Mouse (Mus musculus): ENCODE data around the gene Plin5.
"Not testable (repeated sequence)": the region's sequence is repeated elsewhere in the genome, so short reads cannot be mapped to it uniquely, and the experiment has no call there.

The Plin5 gene

DNA sequence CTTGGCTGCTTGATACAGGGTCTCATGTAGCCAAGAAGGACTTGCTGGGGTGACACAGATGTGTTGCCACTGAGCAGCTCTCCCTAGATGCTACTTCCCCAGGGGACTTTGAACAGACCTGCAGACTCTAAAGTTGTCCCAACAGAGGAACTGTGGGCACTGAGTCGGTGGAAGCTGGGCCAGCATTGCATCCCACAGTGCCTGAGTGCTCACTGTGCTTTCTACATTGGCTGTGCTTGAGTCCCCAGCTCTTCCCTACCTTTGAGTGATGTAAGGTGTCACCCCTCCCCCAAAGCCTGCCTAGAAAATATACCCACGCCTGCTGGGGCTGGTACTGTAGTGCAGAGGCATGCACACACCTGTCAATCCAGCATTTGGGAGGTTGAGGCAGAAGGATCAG lies 9.7 kb downstream of the Plin5 start:
- no peak for DNase-seq (ENCODE audit: low spot score)

- DNase-seq (ENCODE audit: low spot score), result no peak
Measured at GRCm38 (mm10) chr17:56106981-56107380, 10.4 kb downstream of the Plin5 start.

GRCm38 (mm10) chr17:56106436-56106835 lies 11.0 kb downstream of the Plin5 start:
- DNase-seq (ENCODE audit: low spot score), result not testable (repeated sequence)

DNA sequence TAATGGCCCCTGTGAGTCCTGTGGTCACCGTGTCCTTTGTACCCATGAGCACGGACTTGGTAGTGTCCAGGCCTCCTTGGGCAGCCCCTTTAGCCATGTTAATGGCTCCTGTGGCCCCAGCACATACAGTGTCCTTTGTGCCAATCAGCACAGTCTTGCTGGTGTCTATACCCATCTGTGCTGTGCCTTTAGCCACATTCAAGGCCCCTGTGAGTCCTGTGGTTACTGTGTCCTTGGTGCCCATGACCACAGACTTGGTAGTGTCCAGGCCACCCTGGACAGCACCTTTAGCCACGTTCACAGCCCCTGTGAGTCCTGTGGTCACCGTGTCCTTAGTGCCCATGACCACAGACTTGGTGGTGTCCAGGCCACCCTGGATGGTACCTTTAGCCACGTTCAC lies 12.6 kb downstream of the Plin5 start:
- not testable (repeated sequence) for DNase-seq (ENCODE audit: low spot score)

DNA sequence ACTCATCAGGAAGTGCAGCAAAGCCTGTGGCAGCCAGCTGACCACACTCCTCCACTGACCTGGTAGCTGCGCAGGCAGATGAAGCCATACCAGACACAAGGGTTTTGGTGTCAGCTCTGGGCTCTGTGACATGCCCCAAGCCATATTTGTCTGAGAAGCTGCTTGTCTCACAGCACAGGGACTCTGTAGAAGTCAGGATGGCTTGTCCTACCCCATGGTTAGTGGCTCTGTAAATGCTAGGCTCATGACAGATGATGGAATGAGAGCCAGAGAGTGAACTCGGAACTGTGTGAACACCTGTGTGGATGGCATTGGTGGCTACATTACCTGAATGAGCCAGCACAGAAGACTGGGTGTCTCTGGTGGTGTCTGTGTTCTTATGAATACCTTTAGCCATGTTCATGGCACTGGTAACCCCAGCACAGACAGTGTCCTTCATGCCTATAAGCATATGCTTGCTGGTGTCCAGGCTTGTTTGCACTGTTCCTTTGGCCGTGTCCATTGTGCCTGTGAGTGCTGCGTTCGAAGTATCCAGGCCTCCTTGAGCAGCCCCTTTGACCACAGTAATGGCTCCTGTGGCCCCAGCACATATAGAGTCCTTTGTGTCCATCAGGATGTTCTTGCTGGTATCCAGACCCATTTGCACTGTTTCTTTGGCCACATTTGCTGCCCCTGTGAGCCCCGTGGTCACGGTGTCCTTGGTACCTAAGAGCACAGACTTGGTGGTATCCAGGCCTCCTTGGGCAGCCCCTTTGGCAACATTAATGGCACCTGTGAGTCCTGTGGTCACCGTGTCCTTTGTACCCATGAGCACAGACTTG lies 13.7 kb downstream of the Plin5 start:
- DNase-seq (ENCODE audit: low spot score), result no peak

DNA sequence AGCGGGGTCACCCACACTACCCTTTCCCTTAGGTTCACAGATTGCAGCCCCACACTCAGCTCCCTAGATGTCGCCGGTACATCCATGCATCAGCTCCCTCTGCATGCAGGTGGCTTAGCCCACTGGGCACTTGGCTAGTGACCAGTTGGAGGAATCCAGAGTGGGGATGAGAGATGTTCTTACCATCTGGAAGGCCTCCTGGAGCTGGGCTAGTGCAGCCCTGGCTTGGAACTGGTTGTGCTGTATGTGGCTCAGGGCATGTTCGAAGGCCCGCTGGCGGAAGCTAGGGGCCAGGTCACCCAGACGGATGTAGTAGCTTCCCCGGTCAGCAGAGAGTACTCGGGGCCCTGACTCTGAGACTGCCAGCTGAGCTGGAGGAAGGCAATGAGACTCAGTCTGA lies 14.5 kb downstream of the Plin5 start:
- DNase-seq (ENCODE audit: low spot score), result no peak

GRCm38 (mm10) chr17:56102158-56102557 lies 15.2 kb downstream of the Plin5 start:
- no peak for DNase-seq (ENCODE audit: low spot score)

DNA sequence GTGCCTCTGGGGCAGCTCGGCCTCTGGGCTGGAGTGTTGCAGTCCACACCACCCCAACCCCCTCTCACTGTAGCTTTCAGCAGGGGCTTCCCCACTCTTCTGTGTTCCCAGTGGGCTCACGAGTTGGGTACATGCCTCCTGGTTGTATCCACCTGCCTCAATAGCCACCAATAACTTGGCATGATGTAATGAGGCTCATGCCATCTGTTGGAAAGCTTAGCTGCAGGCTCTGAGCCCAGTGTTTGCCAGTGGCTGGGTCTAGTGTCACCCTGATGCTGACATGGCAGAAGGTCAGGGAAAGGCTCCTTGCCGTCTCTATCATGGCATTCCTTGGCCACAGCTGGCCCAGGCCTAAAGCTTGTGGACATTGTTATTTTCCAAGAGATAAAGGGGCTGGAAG lies 16.6 kb downstream of the Plin5 start:
- no peak for DNase-seq (ENCODE audit: low spot score)

DNA sequence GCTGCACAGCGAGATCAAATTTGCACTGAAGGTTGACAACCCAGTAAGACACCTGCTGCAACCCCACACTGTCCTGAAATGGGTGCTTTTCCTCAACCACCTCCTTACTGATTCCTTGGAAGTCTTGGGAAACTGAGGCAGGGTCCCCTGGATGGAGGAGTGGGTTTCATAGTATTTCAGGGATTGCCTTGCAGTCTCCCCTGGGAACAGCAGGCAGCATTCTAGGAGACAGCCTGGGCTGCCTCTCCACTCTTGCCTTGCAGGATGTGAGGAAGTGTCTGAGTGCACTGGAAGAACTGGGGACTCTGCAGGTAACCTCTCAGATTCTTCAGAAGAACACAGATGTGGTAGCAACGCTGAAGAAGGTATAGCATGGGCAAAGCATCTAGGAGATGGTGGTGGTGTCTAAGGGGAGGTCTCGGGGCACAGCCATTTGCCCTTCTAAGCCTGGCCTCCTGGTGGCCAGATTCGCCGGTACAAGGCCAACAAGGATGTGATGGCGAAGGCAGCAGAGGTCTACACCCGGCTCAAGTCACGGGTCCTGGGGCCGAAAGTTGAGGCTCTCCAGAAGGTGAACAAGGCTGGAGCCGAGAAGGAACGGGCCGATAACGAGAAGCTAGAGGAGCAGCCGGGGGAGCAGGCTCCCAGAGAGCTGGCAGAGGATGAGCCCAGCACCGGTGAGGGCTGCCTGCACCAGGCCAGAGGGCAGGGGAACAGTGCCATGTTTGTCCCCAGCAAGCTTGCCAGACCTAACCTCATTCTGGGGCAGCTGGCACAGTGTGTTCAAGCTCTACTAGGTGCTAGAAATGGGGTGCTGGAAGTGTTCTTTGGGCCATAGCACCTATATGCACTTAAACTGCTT lies 18.5 kb downstream of the Plin5 start:
- DNase-seq (ENCODE audit: low spot score), result no peak

DNA sequence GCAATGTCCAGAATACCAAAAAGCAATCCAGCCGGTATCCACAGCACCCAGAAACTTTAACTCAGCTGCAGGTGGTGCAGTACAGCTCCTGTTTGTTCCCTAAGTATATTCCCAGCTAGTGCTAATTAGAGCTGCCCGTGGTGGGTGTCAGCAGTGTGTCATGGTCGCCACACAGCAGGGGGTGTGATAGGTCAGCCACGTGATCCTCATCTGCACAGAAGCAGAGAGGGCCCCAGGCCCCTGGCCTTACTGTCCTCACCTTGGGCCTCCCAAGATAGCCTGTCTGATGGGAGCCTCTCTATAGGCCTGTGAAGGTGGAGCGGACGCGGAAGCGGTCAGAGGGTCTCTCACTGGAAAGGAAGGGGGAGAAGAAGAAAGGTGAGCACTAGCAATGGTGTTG lies 19.2 kb downstream of the Plin5 start:
- no peak for DNase-seq (ENCODE audit: low spot score)

DNA sequence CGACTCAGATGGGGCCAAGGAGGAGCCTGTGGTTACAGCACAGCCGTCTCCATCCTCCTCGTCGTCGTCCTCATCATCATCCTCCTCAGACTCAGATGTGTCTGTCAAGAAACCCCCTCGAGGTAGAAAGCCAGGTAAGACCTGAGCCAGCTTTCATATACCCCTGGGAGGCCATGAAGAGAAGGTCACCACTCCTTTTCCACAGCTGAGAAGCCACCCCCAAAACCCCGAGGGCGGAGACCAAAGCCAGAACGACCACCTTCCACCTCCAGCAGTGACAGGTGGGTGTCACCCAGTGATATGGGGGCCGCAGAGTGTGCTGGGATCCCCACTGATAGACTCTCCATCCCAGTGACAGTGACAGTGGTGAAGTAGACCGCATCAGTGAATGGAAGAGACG lies 20.5 kb downstream of the Plin5 start:
- no peak for DNase-seq (ENCODE audit: low spot score)

DNA sequence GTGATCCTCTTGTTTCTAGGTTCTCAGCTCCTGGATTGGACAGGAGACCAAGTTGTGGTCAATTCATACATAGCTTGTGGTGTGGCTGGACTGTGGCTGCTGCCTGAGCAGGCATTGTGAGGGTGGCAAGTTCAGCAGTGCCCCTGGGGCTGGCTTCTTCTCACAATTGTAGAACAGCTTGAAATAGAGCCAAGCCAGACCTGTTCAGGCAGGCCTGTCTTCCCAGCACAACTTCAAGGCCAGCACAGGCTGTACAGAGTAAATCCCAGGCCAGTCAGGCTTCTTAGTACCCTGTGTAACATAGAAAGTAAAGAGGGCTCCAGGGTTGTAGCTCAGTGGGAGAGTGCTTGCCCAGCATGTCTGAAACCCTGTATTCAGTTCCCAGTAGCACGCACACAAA lies 24.6 kb downstream of the Plin5 start:
- no peak for DNase-seq (ENCODE audit: low spot score)

- no peak for DNase-seq (ENCODE audit: low spot score)
Measured at GRCm38 (mm10) chr17:56092312-56092711, 25.1 kb downstream of the Plin5 start.

GRCm38 (mm10) chr17:56080781-56081585 lies 36.4 kb downstream of the Plin5 start:
- DNase-seq (ENCODE audit: low spot score), result peak; percentile 93

GRCm38 (mm10) chr17:56079921-56080320 lies 37.5 kb downstream of the Plin5 start:
- DNase-seq (ENCODE audit: low spot score), result peak; percentile 23

DNA sequence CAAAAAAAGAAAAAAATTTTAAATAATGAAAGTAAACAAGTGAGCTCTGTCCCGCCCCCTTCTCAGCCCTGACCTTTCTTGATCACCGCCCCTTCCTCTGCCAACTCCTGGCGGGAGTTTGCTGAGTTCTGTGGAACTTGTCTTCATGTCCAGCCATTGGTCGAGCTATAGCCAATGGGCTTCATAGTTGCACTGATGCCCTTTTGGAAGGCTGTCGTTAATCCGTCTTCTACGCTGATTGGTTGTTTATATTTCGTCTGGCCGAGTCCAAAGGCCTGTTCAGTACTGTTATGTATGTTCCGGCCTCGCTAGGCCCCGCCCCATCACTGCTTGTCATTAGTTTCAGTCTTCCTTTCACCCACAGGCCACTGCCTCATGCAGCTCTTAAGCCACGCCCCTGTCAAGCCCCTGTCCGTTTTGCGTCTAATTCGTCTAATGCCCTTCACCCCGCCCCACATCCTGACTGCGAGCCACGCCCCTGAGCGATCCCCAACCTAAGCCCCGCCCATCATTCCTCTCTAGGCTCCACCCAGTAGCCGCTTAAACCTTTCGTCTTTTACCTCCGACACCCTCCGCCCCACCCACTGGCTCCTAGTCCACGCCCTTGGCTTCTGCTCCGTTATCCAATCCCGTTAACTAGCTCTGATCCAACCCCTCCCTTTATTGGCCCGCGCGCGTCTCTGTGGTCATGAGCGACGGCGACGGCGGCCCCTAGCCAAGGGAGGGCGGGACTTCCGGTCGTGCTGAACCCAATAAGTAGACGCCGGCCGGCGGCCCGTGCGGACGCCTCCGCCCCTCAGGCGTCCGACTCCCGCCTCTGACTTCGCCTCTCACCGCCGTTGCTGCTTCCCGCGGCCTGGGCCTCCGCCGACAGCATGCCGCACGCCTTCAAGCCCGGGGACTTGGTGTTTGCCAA lies 38.3 kb downstream of the Plin5 start, which contains the start of gene Hdgfl2:
Hdgfl2 (plus strand) TSS at position 755 of the 916 bp plus-strand sequence.
- DNase-seq (ENCODE audit: low spot score), result peak; percentile 99

- not testable (repeated sequence) for DNase-seq (ENCODE audit: low spot score)
Measured at GRCm38 (mm10) chr17:56078361-56078760, 39.0 kb downstream of the Plin5 start.

DNA sequence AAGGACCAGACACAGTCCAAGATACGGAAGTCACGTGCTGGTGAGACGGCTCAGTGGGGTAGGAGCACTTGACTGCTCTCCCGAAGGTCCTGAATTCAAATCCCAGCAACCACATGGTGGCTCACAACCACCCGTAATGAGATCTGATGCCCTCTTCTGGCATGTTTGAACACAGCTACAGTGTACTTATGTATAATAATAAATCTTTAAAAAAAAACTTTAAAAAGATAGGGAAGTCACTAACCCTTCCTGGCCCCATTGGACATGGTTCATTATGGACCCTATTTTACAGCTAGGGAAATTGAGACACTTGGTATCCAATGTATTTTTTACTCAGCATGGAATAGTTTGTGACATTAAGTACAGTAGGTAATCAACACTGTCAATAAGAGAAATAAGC lies 39.9 kb downstream of the Plin5 start:
- DNase-seq (ENCODE audit: low spot score), result no peak

DNA sequence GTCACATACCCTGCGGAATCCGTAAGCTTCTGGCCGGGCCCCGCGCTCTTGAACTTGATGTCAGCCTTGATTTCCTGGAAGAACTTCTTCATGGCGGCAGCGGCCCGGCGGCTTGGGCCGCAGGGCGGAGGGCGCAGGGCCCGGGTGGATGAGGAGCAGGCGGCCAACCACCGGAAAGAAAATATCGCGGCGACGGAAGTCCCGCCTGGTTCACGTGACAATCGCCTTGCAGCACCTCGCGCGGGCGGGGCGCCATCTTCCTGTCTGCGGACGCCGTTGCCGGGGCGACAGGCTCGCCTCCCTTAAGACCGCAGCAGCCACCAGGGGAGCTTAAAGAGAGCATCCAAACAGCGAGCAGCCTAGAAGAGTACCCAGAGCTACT lies 42.6 kb downstream of the Plin5 start, which contains the start of gene Ubxn6:
Ubxn6 (minus strand) TSS at position 202 of the 382 bp plus-strand sequence.
- peak; percentile 99 for DNase-seq (ENCODE audit: low spot score)

DNA sequence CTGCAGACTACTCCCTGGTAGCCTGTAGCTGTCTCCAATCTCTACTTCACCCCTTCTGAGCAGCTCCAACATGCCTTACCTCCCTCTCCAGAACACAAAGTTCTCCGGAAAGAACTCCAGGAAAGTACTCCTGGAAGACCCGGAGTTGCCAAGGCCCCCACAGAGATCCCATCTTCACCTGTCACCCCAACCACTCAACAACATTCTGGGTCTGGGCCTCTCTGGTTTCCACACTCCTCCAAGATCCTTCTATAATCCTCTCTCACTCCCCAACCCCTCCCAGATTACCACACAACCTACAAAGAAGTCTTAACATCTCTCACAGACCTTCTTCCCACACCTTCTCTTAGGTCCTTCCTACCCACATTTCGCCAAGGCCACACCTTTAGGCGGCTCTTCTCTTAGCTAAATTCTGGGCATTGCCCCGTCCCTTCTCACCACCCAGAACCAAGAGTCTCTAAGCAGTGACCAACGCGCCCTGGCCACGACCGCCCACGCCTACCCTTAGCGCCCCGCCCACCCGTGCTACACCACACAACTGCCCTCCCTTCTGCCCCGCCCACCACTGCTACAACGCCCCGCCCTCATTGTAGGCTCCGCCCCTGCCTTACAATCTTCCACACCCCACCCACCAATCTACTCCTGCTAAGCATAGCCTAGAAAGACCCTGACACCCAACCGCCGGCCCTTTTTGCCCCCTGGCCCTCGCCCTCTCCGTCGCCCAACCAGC lies 43.1 kb downstream of the Plin5 start:
- peak; percentile 93 for DNase-seq (ENCODE audit: low spot score)
